Mouse (Mus musculus) heart, embryonic 13.5 days (tissue): ENCODE data around the gene Kcnd3. TPM values are rescaled to one million over a fixed set of nuclear protein-coding genes. Genes with fewer than 3 reads are reported as not detected.

Source experiments
- ATAC-seq: fragments of 200-750 bp; cut with Nextera tagmentation; 2 replicates; pipeline ENCODE4 v1.8.0; 2017; ENCODE audit warnings: moderate TSS enrichment; ENCODE audit not compliant: insufficient number of reproducible peaks, low FRiP score, low TSS enrichment; ENCODE audit errors: extremely low read depth
- H3K27ac ChIP-seq: fragments of 300-500 bp; sonication (generic); replicated peaks from 2 replicates; pipeline ENCODE4 v1.5.1; 2015; ENCODE audit warnings: moderate library complexity, mild to moderate bottlenecking, inconsistent platforms
- H3K27me3 ChIP-seq: fragments of 300-500 bp; sonication (generic); replicated peaks from 2 replicates; pipeline ENCODE4 v1.6.1; 2015; ENCODE audit warnings: mild to moderate bottlenecking, inconsistent platforms
- H3K36me3 ChIP-seq: fragments of 300-500 bp; sonication (generic); 2 replicates; pipeline ENCODE4 v1.6.1; 2015; ENCODE audit warnings: mild to moderate bottlenecking, inconsistent platforms
- H3K4me1 ChIP-seq: fragments of 300-500 bp; sonication (generic); 2 replicates; pipeline ENCODE4 v1.6.1; 2015; ENCODE audit warnings: inconsistent platforms
- H3K4me2 ChIP-seq: fragments of 300-500 bp; sonication (generic); 2 replicates; pipeline ENCODE4 v1.6.1; 2015; ENCODE audit warnings: inconsistent platforms, mild to moderate bottlenecking, moderate library complexity
- H3K4me3 ChIP-seq: fragments of 300-500 bp; sonication (generic); 2 replicates; pipeline ENCODE4 v1.5.1; 2015; ENCODE audit warnings: moderate library complexity, mild to moderate bottlenecking, inconsistent platforms
- H3K9ac ChIP-seq: fragments of 300-500 bp; sonication (generic); 2 replicates; pipeline ENCODE4 v1.6.1; 2015; ENCODE audit warnings: inconsistent platforms, mild to moderate bottlenecking, moderate library complexity
- H3K9me3 ChIP-seq: fragments of 300-500 bp; sonication (generic); 2 replicates; pipeline ENCODE4 v1.6.1; 2016; ENCODE audit warnings: inconsistent platforms
- WGBS: fragments of 180-500 bp; shearing (Covaris S2); methylation state at CpG from one replicate; pipeline ENCODE4 v1.1.7; 2015; ENCODE audit warnings: mixed read lengths; 5-methylcytosine and 5-hydroxymethylcytosine counted together
- polyA plus RNA-seq: library from polyadenylated mRNA; unstranded; fragments of >200 nt; fragmentation: Nextera tagmentation; extraction: Ambion mirVana; gene quantifications from 2 replicates; pipeline ENCODE4 v1.2.1, GENCODE M21; 2015

Gene Kcnd3
- polyA plus RNA-seq, 1 experiment from 2014 or later: 0.67 TPM

DNA sequence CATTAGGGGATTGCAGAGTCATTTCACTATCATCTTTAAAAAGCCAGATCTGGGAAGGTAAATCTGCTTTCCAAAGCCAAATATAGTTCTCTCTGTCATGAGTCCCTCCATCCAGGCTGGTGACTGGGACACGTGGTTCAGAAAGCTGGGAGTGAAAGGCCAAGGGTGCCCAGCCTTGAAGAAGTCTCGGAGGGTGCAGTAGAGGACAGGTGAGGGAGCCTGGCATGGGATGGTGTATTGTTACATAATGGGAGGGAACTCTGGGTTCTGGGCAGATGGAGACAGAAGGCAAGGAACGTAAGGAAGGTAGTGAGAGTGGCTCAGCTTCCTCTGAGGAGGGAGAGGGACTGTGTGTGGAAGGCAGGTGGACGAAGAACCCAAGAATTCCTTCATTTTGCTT is 5.5 kb downstream of the Kcnd3 start:
- peaks cover 64% of the 10 kb centered on the region for H3K27me3 ChIP-seq
- no peak overlapping the region for H3K4me3 ChIP-seq
- 65% methylated on average over 4 of the region's 4 CpGs for WGBS

DNA sequence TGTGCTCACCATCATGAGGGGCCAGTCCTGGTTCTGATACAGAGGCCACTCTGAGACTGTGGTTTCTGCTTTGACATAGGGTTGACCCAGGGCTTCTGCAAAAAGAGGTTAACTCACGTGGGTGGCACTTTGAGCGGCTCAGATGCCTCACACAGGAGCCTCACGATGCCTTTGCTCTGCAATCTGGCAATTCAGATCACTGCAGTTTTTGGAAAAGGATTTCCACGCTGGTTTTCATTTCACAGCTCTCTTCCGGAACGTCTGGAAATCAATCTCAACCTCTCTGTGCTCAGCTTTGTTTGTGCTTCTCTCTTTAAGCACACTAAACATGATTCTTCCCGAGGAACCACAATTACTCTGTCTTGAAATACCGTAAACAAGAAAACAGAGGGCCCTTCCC is 14.4 kb downstream of the Kcnd3 start:
- Histone ChIP-seq H3K9me3 (no peaks in the 10 kb centered on the region), H3K27me3 (peaks cover 24% of the 10 kb centered on the region), H3K4me3 (no peak overlapping the region), H3K27ac (no peak overlapping the region), H3K4me2 (no peak overlapping the region), H3K9ac (no peak overlapping the region), H3K4me1 (no peaks in the 10 kb centered on the region), H3K36me3 (no peaks in the 10 kb centered on the region)
- no peak for ATAC-seq
- WGBS: 67% methylated on average over 8 of the region's 8 CpGs

More for the DNA sequence above, 5.5 kb downstream of the Kcnd3 start:
- Histone ChIP-seq H3K4me2 (no peak overlapping the region), H3K27ac (no peak overlapping the region), H3K9me3 (no peaks in the 10 kb centered on the region), H3K36me3 (no peaks in the 10 kb centered on the region; the same call in 1 of the 2 replicates), H3K4me1 (peaks cover 12% of the 10 kb centered on the region), H3K9ac (no peak overlapping the region)
- ATAC-seq: no peak

DNA sequence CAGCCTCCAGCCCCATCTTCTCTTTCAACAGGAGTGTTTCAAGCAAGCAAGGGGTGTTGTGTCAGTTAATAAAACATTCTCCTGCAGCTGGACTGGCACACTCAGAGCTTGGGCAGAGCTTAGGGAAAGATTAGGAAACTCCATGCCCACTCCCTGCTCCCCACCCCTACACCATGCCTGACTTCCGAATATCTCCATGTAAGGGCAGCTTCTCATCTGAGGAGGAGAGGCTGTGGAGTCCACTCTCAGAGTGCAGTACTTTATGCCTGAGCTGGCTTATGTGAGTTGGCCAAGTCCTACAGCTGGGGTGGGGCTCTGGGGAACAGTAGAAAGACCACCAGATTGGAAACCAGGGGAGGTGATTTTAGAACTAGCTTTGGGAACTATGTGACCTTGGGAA is 20.4 kb downstream of the Kcnd3 start:
- Histone ChIP-seq H3K27ac (no peak overlapping the region), H3K9ac (no peak overlapping the region), H3K36me3 (no peaks in the 10 kb centered on the region), H3K4me2 (no peak overlapping the region), H3K9me3 (no peaks in the 10 kb centered on the region), H3K4me1 (no peaks in the 10 kb centered on the region), H3K4me3 (no peak overlapping the region), H3K27me3 (no peaks in the 10 kb centered on the region)
- no peak for ATAC-seq
- WGBS: 54% methylated on average over 1 of the region's 1 CpGs

DNA sequence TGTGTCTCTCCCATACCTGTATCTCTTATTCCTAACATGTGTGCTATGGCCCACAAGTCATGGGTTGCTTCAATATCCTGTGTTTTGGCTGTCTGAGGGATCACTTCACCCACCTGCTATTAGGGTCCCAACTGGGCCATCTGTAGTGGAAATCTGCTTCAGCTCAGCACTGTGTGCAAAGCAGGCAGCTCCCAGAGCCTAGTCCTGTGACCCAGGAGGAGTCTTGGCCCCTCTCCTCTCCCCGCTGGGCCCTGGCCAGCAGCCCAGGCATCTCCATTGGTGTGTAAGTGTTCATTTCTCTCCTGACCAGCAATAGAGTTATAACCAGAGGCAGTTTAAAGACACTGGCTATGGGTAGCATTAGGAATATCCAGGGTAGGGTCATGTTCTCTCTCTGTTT is 24.3 kb downstream of the Kcnd3 start:
- Histone ChIP-seq H3K4me1 (no peaks in the 10 kb centered on the region), H3K9me3 (no peaks in the 10 kb centered on the region), H3K9ac (no peak overlapping the region), H3K4me3 (no peak overlapping the region), H3K27me3 (no peaks in the 10 kb centered on the region), H3K27ac (no peak overlapping the region), H3K36me3 (no peaks in the 10 kb centered on the region), H3K4me2 (no peak overlapping the region)
- WGBS: 65% methylated on average over 1 of the region's 1 CpGs
- ATAC-seq: no peak

DNA sequence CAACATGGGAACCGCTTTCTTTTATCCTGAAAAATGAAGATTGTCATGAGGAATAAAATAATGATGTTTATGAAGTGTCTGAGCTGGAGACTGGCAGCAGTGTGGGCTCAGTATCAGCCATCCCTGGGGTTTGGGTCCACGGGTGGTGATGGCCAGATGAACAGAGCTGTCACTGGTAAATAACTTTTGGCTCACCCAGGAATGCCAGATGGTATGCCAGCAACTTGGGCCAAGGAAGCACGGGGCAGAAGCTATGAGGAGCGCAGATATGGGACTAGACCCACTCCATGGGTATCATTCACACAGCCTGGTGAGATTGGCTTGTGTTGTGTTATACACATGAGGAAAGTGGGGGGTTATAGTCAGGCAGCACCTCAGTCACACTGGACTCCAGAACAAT is 26.7 kb downstream of the Kcnd3 start:
- Histone ChIP-seq H3K4me2 (no peak overlapping the region), H3K27ac (no peak overlapping the region), H3K27me3 (peaks cover 9% of the 10 kb centered on the region; the same call in 1 of the 2 replicates), H3K9me3 (no peaks in the 10 kb centered on the region), H3K36me3 (no peaks in the 10 kb centered on the region), H3K4me3 (no peak overlapping the region), H3K9ac (no peak overlapping the region), H3K4me1 (peaks cover 5% of the 10 kb centered on the region; the same call in 1 of the 2 replicates)
- no peak for ATAC-seq
- 83% methylated on average over 4 of the region's 4 CpGs for WGBS

DNA sequence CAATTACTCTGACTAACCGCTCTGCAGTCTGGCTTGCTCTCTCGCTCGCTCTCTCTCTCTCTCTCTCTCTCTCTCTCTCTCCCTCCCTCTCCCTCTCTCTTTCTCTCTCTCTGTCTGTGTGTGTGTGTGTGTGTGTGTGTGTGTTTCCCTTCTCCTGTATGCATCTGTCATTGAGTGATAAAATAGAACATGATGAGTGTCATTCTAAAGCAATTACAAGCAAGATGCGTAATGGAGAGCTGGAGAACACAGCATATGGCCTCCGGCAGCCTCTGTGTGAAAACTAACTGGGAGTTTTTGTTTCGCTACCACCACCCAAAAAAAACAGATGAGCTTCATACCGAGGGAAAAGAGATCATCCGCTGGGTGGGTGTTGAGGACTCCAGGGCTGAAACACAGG is 29.3 kb downstream of the Kcnd3 start:
- Histone ChIP-seq H3K9ac (no peak overlapping the region), H3K9me3 (no peaks in the 10 kb centered on the region), H3K36me3 (no peaks in the 10 kb centered on the region), H3K27ac (no peak overlapping the region), H3K4me2 (no peak overlapping the region), H3K4me1 (peaks cover 5% of the 10 kb centered on the region; the same call in 1 of the 2 replicates), H3K27me3 (peaks cover 32% of the 10 kb centered on the region), H3K4me3 (no peak overlapping the region)
- ATAC-seq: no peak
- 69% methylated on average over 8 of the region's 8 CpGs for WGBS

DNA sequence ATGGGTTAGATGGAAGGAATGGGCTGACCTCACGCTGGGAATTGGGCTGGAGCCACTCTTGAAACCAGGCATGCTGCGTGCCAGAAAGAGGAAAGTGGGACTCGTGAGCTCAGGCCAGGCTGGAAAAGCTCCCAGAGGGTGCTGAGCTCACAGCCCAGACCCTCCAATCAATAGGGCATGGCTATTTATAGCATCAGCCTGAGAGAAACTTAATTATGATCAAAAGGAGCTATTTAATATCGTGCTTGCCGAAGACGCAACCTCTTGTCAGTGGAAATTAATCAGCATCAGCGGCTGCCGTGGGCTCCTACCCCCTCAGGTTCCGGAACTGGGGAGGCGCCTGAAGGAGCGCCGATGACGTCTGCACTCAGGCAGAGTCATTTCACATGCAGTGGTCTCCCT is 31.5 kb downstream of the Kcnd3 start:
- no peak for ATAC-seq
- no peaks in the 10 kb centered on the region for H3K36me3 ChIP-seq

DNA sequence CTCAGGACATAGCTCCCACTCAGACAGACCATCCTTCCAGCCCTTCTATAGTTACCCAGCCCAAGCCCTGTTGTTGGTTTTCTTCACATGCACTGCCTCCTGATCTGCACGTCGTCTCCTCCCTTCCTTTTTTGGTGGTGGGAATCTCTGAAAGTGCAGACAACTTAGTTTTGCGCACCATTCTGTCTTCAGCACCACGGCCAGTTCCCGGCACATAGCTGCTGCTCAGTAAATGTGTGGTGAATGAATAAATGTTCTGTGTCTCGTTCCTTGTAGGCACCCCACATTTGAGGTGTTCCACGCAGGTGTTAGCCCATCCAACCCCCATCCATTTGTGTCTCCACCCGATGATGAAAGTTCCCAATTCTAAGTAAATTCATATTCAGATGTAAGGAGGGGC is 35.0 kb downstream of the Kcnd3 start:
- no peak overlapping the region for H3K4me2 ChIP-seq
- H3K9ac ChIP-seq: no peak overlapping the region
- no peak overlapping the region for H3K4me3 ChIP-seq
- WGBS: 29% methylated on average over 8 of the region's 8 CpGs
- H3K27me3 ChIP-seq: peaks cover 38% of the 10 kb centered on the region
- no peak for ATAC-seq
- H3K36me3 ChIP-seq: no peaks in the 10 kb centered on the region
- peaks cover 5% of the 10 kb centered on the region; the same call in 1 of the 2 replicates for H3K4me1 ChIP-seq
- H3K9me3 ChIP-seq: no peaks in the 10 kb centered on the region
- H3K27ac ChIP-seq: no peak overlapping the region

More for the DNA sequence above, 31.5 kb downstream of the Kcnd3 start:
- Histone ChIP-seq H3K27me3 (peaks cover 38% of the 10 kb centered on the region), H3K4me2 (no peak overlapping the region), H3K27ac (no peak overlapping the region), H3K9me3 (no peaks in the 10 kb centered on the region), H3K4me1 (peaks cover 5% of the 10 kb centered on the region; the same call in 1 of the 2 replicates), H3K4me3 (no peak overlapping the region), H3K9ac (no peak overlapping the region)
- WGBS: 51% methylated on average over 13 of the region's 13 CpGs

DNA sequence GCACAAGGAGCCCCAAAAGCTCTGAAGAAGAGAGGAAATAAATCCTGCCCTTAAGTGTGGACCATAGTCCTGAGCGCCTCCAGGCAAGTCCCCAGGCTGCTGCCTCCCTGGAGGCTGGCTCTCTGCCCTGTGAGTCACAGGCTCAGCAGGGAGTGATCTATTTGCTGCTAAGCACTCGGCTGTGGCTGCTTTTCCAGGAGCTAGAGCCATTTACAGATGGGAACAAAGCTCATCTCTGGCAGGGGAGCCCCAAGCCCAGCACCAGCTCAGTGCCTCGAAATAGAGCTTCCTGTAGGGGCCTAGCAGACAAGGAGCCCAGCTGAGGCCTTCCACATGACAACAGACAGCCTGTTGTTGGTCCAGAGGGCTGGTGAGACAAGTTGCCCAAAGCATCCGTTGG is 37.5 kb downstream of the Kcnd3 start:
- Histone ChIP-seq H3K4me1 (no peaks in the 10 kb centered on the region), H3K27ac (no peak overlapping the region), H3K4me3 (no peak overlapping the region), H3K27me3 (peaks cover 31% of the 10 kb centered on the region), H3K9ac (no peak overlapping the region), H3K36me3 (no peaks in the 10 kb centered on the region), H3K4me2 (no peak overlapping the region), H3K9me3 (no peaks in the 10 kb centered on the region)
- no peak for ATAC-seq
- 16% methylated on average over 4 of the region's 4 CpGs for WGBS

DNA sequence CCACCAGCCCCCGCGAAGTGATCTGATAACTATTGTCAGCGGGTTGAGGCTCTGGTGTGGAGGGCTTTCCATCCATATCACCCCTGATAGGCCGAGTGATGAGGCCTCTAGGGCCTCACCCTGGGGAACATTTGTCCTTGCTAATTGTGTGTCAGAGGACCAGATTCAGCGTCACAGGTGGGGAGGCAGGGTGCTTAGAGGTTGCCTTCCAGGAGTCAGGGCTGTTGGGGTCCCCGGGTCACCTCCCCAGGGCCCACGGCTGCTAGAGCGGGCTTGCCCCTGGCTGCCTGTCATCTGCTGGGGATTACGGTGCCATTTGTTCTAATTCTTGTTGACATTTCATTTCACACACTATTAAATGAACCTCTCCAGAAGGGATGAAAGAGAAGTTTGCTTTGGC is 42.8 kb downstream of the Kcnd3 start:
- Histone ChIP-seq H3K9ac (no peak overlapping the region), H3K9me3 (no peaks in the 10 kb centered on the region), H3K4me2 (no peak overlapping the region), H3K27me3 (peaks cover 13% of the 10 kb centered on the region), H3K36me3 (no peaks in the 10 kb centered on the region), H3K4me1 (no peaks in the 10 kb centered on the region), H3K4me3 (no peak overlapping the region), H3K27ac (no peak overlapping the region)
- ATAC-seq: no peak
- 28% methylated on average over 9 of the region's 9 CpGs for WGBS

DNA sequence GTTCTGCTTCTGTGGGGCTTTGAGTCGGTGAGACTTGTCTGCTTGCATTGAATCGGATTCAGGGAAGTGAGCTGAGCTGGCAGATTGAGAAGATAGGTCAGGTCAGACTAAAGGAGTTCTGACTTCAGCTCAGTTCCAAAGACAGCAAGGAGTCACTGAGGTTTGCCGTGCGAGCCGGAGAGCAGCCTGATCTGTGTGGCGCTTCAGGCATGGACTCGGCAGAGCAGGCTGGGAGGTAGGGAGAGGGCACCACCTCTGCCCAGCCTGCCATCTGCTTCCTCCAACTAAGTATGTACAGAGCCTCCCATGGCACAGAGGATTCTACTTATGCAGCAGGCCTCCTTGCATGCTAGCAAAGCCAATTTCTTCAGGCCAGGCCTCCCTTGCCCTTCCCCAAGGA is 44.1 kb downstream of the Kcnd3 start:
- Histone ChIP-seq H3K9me3 (no peaks in the 10 kb centered on the region), H3K4me1 (no peaks in the 10 kb centered on the region), H3K27me3 (peaks cover 13% of the 10 kb centered on the region), H3K27ac (no peak overlapping the region), H3K4me2 (no peak overlapping the region), H3K4me3 (no peak overlapping the region), H3K36me3 (no peaks in the 10 kb centered on the region), H3K9ac (no peak overlapping the region)
- WGBS: 76% methylated on average over 7 of the region's 7 CpGs
- no peak for ATAC-seq

DNA sequence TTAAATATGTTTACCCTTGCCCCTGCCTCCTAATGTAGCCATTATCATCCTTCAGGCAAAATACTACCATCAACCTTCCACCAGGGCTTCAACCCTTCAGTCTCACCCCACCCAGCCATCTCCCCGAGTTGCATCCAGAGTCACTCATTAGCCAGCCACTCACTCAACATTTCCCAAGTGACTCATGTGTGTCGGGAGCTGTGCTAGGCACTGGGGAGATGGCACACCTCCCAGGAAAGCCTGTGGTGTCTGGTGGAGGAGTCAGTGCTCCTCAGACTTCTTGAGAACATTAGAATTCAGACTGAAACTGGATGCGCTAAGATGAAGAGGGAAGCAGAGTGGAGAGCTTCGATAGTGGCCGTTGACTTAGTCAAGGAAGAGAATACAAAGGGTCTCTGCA is 44.8 kb downstream of the Kcnd3 start:
- H3K27me3 ChIP-seq: peaks cover 13% of the 10 kb centered on the region
- WGBS: 83% methylated on average over 5 of the region's 5 CpGs

More for the DNA sequence above, 44.8 kb downstream of the Kcnd3 start:
- Histone ChIP-seq H3K9ac (no peak overlapping the region), H3K36me3 (no peaks in the 10 kb centered on the region), H3K4me1 (no peaks in the 10 kb centered on the region), H3K9me3 (no peaks in the 10 kb centered on the region), H3K4me3 (no peak overlapping the region), H3K27ac (no peak overlapping the region), H3K4me2 (no peak overlapping the region)
- ATAC-seq: no peak
